Mouse (Mus musculus) CH12.LX (cell line): Measurements from ENCODE around the gene Lamp1. TPM values are rescaled to one million over a fixed set of nuclear protein-coding genes. Genes with fewer than 3 reads are reported as not detected.
"Not testable (repeated sequence)": the region's sequence is repeated elsewhere in the genome, so short reads cannot be mapped to it uniquely, and the experiment has no call there.

Source experiments
- DNase-seq: peaks from one replicate; pipeline ENCODE4 v3.0.0-alpha.2; 2013; ENCODE audit errors: extremely low read depth
- H3K27ac ChIP-seq: 2 replicates; pipeline ENCODE4 v1.5.1; 2012; ENCODE audit warnings: low read depth, mild to moderate bottlenecking, control low read depth, moderate library complexity; ENCODE audit not compliant: insufficient read depth
- H3K27me3 ChIP-seq: replicated peaks from 2 replicates; pipeline ENCODE3; 2012; ENCODE audit warnings: inconsistent platforms
- H3K36me3 ChIP-seq, 2 experiments: replicated peaks in 1 of 2; 2 replicates each; pipeline versions ENCODE3 to v1.6.1; 2012; ENCODE audit warnings: inconsistent platforms in 1 of 2, low read length in 1 of 2, mild to moderate bottlenecking in 1 of 2, mixed read lengths in 1 of 2, moderate library complexity in 1 of 2; ENCODE audit not compliant: control insufficient read depth in 1 of 2, insufficient read depth in 1 of 2
- H3K4me1 ChIP-seq, 2 experiments: 2 replicates each; pipeline ENCODE4 v1.6.1; 2012; ENCODE audit warnings: inconsistent platforms in 1 of 2, moderate library complexity in 1 of 2; ENCODE audit not compliant: insufficient read depth in 2 of 2, control insufficient read depth in 1 of 2
- H3K4me2 ChIP-seq: 2 replicates; pipeline ENCODE4 v1.6.1; 2012; ENCODE audit warnings: low read depth, mild to moderate bottlenecking, control low read depth; ENCODE audit not compliant: poor library complexity, insufficient read depth, severe bottlenecking
- H3K4me3 ChIP-seq, 3 experiments: fragments of 150-350 bp in 1 of 3; sonication (generic) in 1 of 3; replicated peaks in 1 of 3; 2 replicates each; pipeline versions ENCODE3 to v1.5.1; 2011 to 2012; ENCODE audit warnings: low read depth in 2 of 3, low read length in 2 of 3, mild to moderate bottlenecking in 2 of 3, moderate library complexity in 2 of 3, control low read depth in 1 of 3, improper control_type of control experiment in 1 of 3, inconsistent platforms in 1 of 3, mixed read lengths in 1 of 3; ENCODE audit not compliant: poor library complexity in 1 of 3
- H3K79me2 ChIP-seq: replicated peaks from 2 replicates; pipeline ENCODE4 v1.6.1; 2012; ENCODE audit warnings: mild to moderate bottlenecking, moderate library complexity; ENCODE audit not compliant: control insufficient read depth, poor library complexity, insufficient read depth, severe bottlenecking; ENCODE audit errors: extremely low read depth
- H3K9ac ChIP-seq: 2 replicates; pipeline ENCODE4 v1.6.1; 2012; ENCODE audit warnings: low read depth, mild to moderate bottlenecking, control low read depth, moderate library complexity; ENCODE audit not compliant: insufficient read depth
- H3K9me3 ChIP-seq: replicated peaks from 2 replicates; pipeline ENCODE3; 2012; ENCODE audit warnings: low read length, inconsistent platforms, mixed read lengths
- BHLHE40 ChIP-seq: IDR thresholded peaks from 2 replicates; pipeline ENCODE4 v1.6.1; 2011; ENCODE audit warnings: mild to moderate bottlenecking, low read depth, low read length, improper control_type of control experiment
- CHD2 ChIP-seq: IDR thresholded peaks from 2 replicates; pipeline ENCODE4 v1.6.1; 2011; ENCODE audit warnings: low read length, improper control_type of control experiment
- CTCF ChIP-seq, 2 experiments: IDR thresholded peaks in 1 of 2; conservative IDR thresholded peaks in 1 of 2; 2 replicates each; pipeline ENCODE4 v1.5.1; 2011 to 2012; ENCODE audit warnings: low read depth in 2 of 2, low read length in 2 of 2, improper control_type of control experiment in 1 of 2, inconsistent platforms in 1 of 2, mild to moderate bottlenecking in 1 of 2, moderate library complexity in 1 of 2
- ELF1 ChIP-seq: IDR thresholded peaks from 2 replicates; pipeline ENCODE4 v1.6.1; 2014; ENCODE audit warnings: low read depth, mild to moderate bottlenecking, inconsistent platforms, low read length, improper control_type of control experiment
- ETS1 ChIP-seq: conservative IDR thresholded peaks from 2 replicates; pipeline ENCODE4 v1.6.1; 2012; ENCODE audit warnings: low read depth, mild to moderate bottlenecking, inconsistent platforms, low read length, improper control_type of control experiment, moderate library complexity
- GABPA ChIP-seq: IDR thresholded peaks from 2 replicates; pipeline ENCODE4 v1.6.1; 2012; ENCODE audit warnings: low read depth, low read length, improper control_type of control experiment, inconsistent platforms; ENCODE audit not compliant: insufficient replicate concordance
- JUN ChIP-seq: IDR thresholded peaks from 2 replicates; pipeline ENCODE4 v1.6.1; 2011; ENCODE audit warnings: low read depth, mild to moderate bottlenecking, low read length, improper control_type of control experiment, moderate library complexity; ENCODE audit not compliant: insufficient read depth
- KAT2A ChIP-seq: IDR thresholded peaks from 2 replicates; pipeline ENCODE4 v1.6.1; 2012; ENCODE audit warnings: low read length, improper control_type of control experiment, inconsistent platforms; ENCODE audit not compliant: insufficient replicate concordance
- MAX ChIP-seq: IDR thresholded peaks from 2 replicates; pipeline ENCODE4 v1.6.1; 2011; ENCODE audit warnings: low read length, improper control_type of control experiment
- MXI1 ChIP-seq: IDR thresholded peaks from 2 replicates; pipeline ENCODE4 v1.6.1; 2011; ENCODE audit warnings: mild to moderate bottlenecking, low read depth, low read length, improper control_type of control experiment
- NELFE ChIP-seq: IDR thresholded peaks from 2 replicates; pipeline ENCODE4 v1.6.1; 2011; ENCODE audit warnings: low read depth, low read length, improper control_type of control experiment
- RAD21 ChIP-seq: IDR thresholded peaks from 2 replicates; pipeline ENCODE4 v1.6.1; 2011; ENCODE audit warnings: low read depth, mild to moderate bottlenecking, low read length, improper control_type of control experiment, moderate library complexity
- RCOR1 ChIP-seq: conservative IDR thresholded peaks from 2 replicates; pipeline ENCODE4 v1.6.1; 2012; ENCODE audit warnings: low read depth, mild to moderate bottlenecking, inconsistent platforms, low read length, improper control_type of control experiment
- SMC3 ChIP-seq: IDR thresholded peaks from 2 replicates; pipeline ENCODE4 v1.6.1; 2011; ENCODE audit warnings: low read depth, low read length, improper control_type of control experiment
- TBP ChIP-seq: conservative IDR thresholded peaks from 2 replicates; pipeline ENCODE4 v1.6.1; 2011; ENCODE audit warnings: low read depth, low read length, improper control_type of control experiment
- USF2 ChIP-seq: conservative IDR thresholded peaks from 2 replicates; pipeline ENCODE4 v1.6.1; 2011; ENCODE audit warnings: low read depth, low read length, improper control_type of control experiment
- ZMIZ1 ChIP-seq: IDR thresholded peaks from 2 replicates; pipeline ENCODE4 v1.6.1; 2012; ENCODE audit warnings: low read depth, mild to moderate bottlenecking, inconsistent platforms, low read length, improper control_type of control experiment
- dilution Hi-C: fragments of 300-500 bp; cut with MboI; formaldehyde crosslinking; loops from 2 replicates; pipeline ENCODE4 v1.14.3; 2020; ENCODE audit warnings: low sequenced_read_pairs; ENCODE audit not compliant: extremely low pct_unique_long_range_greater_than_20kb, extremely low pct_ligation_motif_present
- in situ Hi-C: fragments of 300-500 bp; cut with MboI; formaldehyde crosslinking; loops from 3 replicates; pipeline ENCODE4 v1.14.3; 2019; ENCODE audit warnings: low sequenced_read_pairs, low pct_ligation_motif_present, low pct_unique_long_range_greater_than_20kb, mixed read lengths
- polyA plus RNA-seq: library from polyadenylated mRNA; unstranded; fragments of >175 nt; gene quantifications from 2 replicates; pipeline ENCODE4 v1.2.1, GENCODE M21; 2012; ENCODE audit warnings: low read depth; ENCODE audit not compliant: insufficient read length
- total RNA-seq, 2 experiments: library from RNA; depleted of rRNA; stranded (reverse); fragments of 300-350 nt in 1 of 2; fragments of >200 nt in 1 of 2; gene quantifications; 2 replicates each; pipeline ENCODE4 v1.2.3; 2012 to 2014

The Lamp1 gene
- total and polyA plus RNA-seq, 3 experiments: 56.7 to 69.4 (median 64.3) TPM

DNA sequence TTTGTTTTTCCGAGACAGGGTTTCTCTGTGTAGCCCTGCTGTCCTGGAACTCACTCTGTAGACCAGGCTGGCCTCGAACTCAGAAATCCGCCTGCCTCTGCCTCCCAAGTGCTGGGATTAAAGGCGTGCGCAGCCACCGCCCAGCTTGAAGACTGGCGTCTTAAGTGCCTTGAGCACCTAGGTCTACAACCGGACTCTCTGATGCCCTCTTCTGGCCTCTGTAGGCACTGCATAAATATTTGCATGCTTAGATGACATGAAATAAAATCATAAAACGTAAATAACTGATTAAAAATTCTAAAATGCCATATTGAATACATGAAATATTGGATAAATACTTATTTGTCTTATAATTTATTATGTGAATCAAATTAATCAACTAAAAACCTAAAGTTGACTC is 26.7 kb upstream of the Lamp1 start:
- in situ Hi-C loops: not testable (repeated sequence)
- TF ChIP-seq RAD21 (peak; percentile 28), SMC3 (peak; percentile 56), CTCF (conservative IDR thresholded peaks at IDR 0.05 in 1 of 2, IDR thresholded peaks at IDR 0.05 in 1 of 2; ENCODE audit: low read depth in 2 of 2, low read length in 2 of 2) (peak; percentile 24 to 59; a peak in 2 of 4 replicates)
- TF ChIP-seq, all 38 proteins: peak for 3; not testable (repeated sequence) for 35
- H3K27ac ChIP-seq, H3K4me3 ChIP-seq, H3K9ac ChIP-seq, H3K4me2 ChIP-seq, H3K27me3 ChIP-seq, H3K79me2 ChIP-seq, H3K4me1 ChIP-seq, dilution Hi-C loops, H3K9me3 ChIP-seq: not testable (repeated sequence)
- peak; percentile 55 for DNase-seq
- H3K36me3 ChIP-seq: peaks cover 43 to 74% of the 10 kb centered on the region in 2 experiments

DNA sequence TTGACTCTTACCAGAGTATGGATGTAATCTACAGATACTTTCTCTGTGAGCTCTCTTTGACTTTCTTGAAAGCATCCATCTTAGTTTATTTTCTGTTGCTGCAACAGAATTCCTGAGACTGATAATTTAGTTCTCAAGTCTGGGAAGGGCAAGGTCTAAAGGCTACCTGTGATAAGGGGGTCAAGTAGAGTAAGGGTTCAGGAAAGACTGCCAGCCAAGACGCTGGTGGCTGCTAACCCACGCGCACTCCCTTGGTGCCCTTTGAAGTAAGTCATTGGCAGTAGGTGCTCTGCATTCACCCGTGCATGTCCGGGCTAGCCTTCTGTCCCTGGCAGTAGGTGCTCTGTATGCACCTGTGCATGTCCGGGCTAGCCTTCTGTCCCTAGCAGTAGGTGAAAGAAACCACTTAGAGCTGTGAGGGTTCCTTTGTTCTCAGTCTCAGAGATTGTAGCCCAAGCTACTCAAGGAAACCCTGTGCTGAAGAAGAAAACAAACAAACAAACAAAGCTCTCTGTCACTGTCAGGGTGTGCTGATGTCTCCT is 19.2 kb upstream of the Lamp1 start:
- no peaks in the 10 kb centered on the region for H3K9me3 ChIP-seq
- no peaks in the 10 kb centered on the region for H3K27me3 ChIP-seq
- H3K4me3 ChIP-seq: no peak overlapping the region
- TF ChIP-seq ZMIZ1: no peak
- H3K79me2 ChIP-seq: no peaks in the 10 kb centered on the region
- no peaks in the 10 kb centered on the region for H3K4me1 ChIP-seq
- in situ Hi-C loops (no loop called here), dilution Hi-C loops (no loop called here)
- H3K27ac ChIP-seq: no peak overlapping the region
- H3K9ac ChIP-seq: no peak overlapping the region
- H3K4me2 ChIP-seq: no peak overlapping the region
- DNase-seq: no peak
- H3K36me3 ChIP-seq: peaks cover 63 to 94% of the 10 kb centered on the region in 2 experiments

DNA sequence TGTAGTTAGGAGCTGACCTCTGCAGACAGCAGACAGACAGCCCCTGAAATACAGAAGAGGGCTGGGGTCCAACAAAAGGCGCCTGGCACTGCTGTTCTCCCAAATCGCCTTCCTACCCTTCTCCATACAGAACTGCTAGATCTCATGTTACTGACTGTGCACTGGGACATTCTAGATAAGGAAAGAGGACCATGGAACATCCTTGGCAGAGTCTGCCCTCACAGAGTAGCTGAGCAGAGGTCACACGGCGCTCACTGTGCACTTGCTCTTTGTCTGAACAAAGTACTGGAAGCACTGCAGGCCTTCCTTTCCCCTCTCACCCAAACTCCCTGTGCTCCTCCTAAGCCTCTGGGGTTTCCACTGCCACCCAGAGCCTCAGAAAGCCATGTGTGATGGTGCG is 17.3 kb upstream of the Lamp1 start:
- Histone ChIP-seq H3K9ac (no peak overlapping the region), H3K36me3 (peaks cover 76 to 94% of the 10 kb centered on the region in 2 experiments), H3K79me2 (no peaks in the 10 kb centered on the region), H3K27ac (no peak overlapping the region), H3K4me1 (no peaks in the 10 kb centered on the region), H3K27me3 (no peaks in the 10 kb centered on the region), H3K9me3 (no peaks in the 10 kb centered on the region), H3K4me3 (no peak overlapping the region), H3K4me2 (no peak overlapping the region)
- TF ChIP-seq GABPA (no peak), NELFE (no peak), MXI1 (no peak), BHLHE40 (no peak), TBP (no peak), CTCF (conservative IDR thresholded peaks at IDR 0.05 in 1 of 2, IDR thresholded peaks at IDR 0.05 in 1 of 2; ENCODE audit: low read depth in 2 of 2, low read length in 2 of 2) (no peak), JUN (no peak), MAX (no peak), CHD2 (no peak), ELF1 (no peak), ETS1 (no peak), KAT2A (no peak), RCOR1 (no peak), USF2 (no peak)
- in situ Hi-C loops (no loop called here), dilution Hi-C loops (no loop called here)
- DNase-seq: no peak
